Mouse (Mus musculus) left cerebral cortex, adult 8-10 months (tissue): ENCODE results near the gene Chil1. TPM values are rescaled to one million over a fixed set of nuclear protein-coding genes. Genes with fewer than 3 reads are reported as not detected.
A peak's percentile ranks its signal among the peaks of the same experiment; 100 is the strongest.

Experiments
- DNase-seq, 2 experiments: peaks; one replicate each; pipeline ENCODE4 v3.0.0; 2022; ENCODE audit warnings: low spot score in 2 of 2
- total RNA-seq, 4 experiments: library from RNA; stranded (reverse); gene quantifications; 2 replicates each; pipeline ENCODE4 v1.2.4; 2022

Gene Chil1
- 10 to 100 TPM; 15.8 to 28.9 (median 21.5) TPM for total RNA-seq

GRCm38 (mm10) chr1:134182025-134182424 lies at the start of gene Chil1:
TSS of gene Chil1 (plus strand) at chr1:134182176.
- DNase-seq: no peak

GRCm38 (mm10) chr1:134133316-134133715 lies 48.7 kb upstream of the Chil1 start:
- no peak for DNase-seq

GRCm38 (mm10) chr1:134136351-134136750 lies 45.6 kb upstream of the Chil1 start:
- DNase-seq: no peak

- no peak for DNase-seq
Measured at GRCm38 (mm10) chr1:134138424-134138823, 43.6 kb upstream of the Chil1 start.

GRCm38 (mm10) chr1:134142363-134142794 lies 39.6 kb upstream of the Chil1 start:
- DNase-seq: no peak

DNA sequence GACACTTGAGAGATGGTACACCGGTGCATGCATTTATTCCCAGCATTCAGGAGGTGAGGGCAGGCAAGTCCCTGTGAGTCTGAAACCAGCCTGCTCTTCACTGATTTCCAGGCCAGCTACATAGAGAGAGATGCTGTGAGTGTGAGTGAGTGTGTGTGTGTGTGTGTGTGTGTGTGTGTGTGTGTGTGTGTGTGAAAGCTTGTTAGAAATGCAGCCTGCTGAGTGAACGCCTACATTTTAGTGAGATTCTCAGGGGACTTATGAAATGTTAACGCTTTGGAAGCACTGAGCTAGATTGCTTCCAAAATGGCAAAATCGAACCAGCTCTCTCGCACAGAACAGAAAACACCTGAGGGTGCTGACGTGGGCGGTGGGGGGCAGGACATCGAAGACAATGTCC lies 35.9 kb upstream of the Chil1 start:
- DNase-seq: peak in 1 of 2 experiments; percentile 70

GRCm38 (mm10) chr1:134150076-134150475 lies 31.9 kb upstream of the Chil1 start:
- no peak for DNase-seq

- no peak for DNase-seq
Measured at GRCm38 (mm10) chr1:134150745-134151144, 31.2 kb upstream of the Chil1 start.

DNA sequence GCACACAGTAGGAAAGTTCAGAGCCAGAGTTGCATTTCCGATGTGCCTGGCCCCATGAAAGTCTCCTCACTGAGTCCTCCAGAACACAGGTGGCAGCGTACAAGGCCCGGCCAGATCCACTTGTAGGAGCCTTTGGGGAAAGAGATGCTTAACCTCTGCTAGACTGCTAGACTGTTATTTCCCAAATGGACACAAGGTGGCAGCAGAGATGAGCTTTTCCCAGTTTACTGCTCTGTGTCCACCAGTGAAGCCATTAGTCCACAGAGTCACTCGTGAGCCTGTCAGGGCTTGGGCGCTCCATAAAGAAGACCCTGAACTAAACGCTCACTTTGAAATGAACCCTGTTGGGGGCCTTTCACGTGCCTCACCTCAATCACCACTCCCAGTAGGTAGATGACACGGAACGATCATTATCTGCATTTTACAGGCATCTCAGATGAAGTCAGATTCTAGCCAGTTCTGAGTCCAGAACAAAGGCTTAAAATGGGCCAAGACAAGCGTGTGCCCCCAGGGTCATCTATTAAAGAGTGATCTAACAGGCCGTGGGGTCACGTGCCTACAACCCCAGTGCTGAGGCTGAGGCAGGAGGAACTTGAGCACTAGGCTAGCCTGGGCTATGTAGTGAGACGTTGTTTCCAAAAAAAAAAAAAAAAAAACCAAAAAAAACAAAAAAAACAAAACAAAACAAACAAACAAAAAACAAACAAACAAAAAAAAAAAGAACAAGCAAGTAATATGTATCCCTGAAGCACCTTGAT lies 30.1 kb upstream of the Chil1 start:
- DNase-seq: peak; percentile 42 to 67

- no peak for DNase-seq
Measured at GRCm38 (mm10) chr1:134152626-134153590, 29.1 kb upstream of the Chil1 start.

DNA sequence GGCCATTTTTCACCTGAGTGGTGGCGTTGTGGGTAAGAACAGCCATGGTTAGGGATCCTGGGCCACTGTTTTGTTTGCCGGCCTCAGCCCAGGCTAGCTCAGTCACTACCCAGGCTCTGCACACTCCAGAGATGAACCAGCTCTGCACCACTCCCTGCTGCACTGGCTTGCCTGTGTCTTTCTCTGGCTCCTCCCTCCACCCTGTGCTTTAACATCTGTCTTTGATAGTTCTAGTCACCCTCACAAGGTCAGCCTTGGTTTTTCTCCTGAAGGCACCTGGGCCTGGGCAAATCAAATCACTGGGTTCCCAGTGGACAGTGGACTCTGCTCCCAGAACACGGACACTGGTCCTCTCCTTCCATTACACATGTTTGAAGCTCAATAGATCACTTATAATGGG lies 27.9 kb upstream of the Chil1 start:
- DNase-seq: no peak

DNA sequence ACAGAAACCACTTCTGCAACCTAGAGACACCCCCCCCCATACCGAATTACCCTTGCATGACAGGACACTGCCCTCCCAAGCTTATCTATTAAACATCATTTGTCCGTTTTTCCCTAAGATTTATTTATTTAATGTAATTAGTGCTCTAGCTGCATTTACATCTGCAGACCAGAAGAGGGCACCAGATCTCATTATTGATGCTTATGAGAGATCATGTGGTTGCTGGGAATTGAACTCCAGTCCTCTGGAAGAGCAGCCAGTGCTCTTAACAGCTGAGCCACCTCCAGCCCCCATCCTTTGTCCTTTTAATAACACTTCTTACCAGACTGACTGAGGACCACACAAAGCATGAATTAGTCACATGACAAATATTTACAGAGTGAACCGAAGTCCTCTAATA lies 27.3 kb upstream of the Chil1 start:
- DNase-seq: no peak

DNA sequence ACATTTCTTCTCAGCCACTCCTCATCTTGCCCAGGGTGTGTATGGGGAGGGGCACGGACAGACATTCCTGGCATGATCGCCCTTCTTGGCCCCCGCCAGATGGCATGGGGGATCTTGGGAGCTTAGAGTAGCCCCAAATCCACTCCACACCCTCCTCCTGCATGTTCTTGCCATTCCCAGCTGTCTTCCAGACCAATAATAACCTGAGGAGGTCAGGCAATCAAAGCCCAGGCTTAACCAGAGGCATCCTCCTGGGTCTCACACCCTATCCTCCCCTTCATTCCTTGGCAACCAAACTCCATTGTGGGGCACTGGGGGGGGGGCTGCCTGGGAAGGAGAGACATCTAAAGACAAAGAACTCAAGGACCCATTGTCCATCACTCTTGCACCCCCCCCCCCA lies 21.6 kb upstream of the Chil1 start:
- no peak for DNase-seq

DNA sequence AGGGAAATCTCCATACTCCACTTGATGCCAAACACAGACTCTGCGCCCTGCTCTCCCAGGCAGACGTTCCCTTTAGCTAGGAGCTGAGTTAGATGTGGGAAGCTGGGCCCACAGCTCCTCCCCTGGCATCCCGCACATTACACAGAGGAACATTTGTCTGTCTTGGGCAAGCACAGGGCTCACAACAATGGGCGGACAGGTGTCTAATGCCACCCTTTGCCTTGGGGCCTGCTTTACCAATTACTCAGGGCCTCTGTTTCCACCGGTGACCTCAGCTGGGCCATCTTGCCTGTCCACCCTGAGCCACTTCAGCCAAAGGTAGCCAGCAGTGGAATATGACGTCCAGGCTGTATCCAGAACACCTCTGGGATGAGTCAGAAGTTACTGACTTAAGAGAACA lies 20.6 kb upstream of the Chil1 start:
- DNase-seq: no peak

GRCm38 (mm10) chr1:134162510-134163225 lies 19.3 kb upstream of the Chil1 start:
- no peak for DNase-seq

DNA sequence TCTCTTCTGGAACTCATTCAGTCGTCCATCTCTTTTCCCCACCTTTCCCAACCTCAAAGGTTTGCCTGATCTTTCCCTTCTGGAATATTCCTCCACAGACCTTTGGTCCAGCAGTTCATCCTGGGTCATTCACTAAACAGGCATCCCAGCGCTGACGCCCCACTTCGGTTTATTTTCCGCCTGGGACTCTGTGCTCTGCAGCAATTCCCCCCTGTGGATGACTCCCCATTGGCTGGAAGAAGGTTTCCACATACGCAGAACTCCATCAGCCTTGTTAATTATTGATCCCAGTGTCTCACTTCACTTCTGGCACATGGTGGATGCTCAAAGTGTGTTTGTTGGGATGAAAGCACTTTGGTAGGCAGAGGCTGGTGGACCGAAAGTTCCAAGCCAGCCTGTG lies 18.5 kb upstream of the Chil1 start:
- no peak for DNase-seq

DNA sequence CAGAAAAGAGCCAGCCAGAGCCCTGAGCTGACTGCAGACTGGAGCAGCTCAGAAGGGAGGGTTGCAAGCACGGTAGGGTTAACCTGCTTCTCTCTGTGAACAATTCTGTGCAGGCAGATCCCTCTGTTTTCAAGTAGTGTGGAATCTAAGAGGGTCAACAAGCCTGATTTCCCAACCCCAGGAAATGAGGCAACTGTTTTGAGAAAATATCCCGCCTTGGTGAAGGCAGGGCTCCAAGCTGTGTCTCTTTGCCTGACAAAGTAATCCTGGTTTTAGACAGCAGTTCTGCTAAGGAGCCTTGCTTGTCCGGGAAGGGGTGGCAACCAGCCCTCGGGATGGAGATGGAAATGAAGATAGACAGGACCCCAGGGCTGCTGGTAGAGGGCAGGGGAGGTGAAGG lies 17.5 kb upstream of the Chil1 start:
- no peak for DNase-seq

- no peak for DNase-seq
Measured at GRCm38 (mm10) chr1:134166547-134166946, 15.4 kb upstream of the Chil1 start.

GRCm38 (mm10) chr1:134167416-134168305 lies 14.3 kb upstream of the Chil1 start:
- DNase-seq: no peak

- DNase-seq: no peak
Measured at GRCm38 (mm10) chr1:134168567-134168966, 13.4 kb upstream of the Chil1 start.
